24 mouse cellular contexts compared by ENCODE assay signal in genomic region chr2:11356714-11357113, GRCm38 (mm10).
DNase-seq lines count a peak whose midpoint lies in the region; ATAC-seq and TF ChIP-seq lines count a peak whose summit lies in the region.
"Had no signal": no experiment of that assay in that cellular context is flagged by ENCODE, and none has a peak within 500 bp of the region (broad histone marks: within the 10 kb centered on the region; RNA-seq: fewer than 3 reads in every experiment).

No protein-coding gene starts in this region.

- no peaks in the 10 kb centered on the region for H3K79me2 ChIP-seq in MEL (ENCODE audit: control insufficient read depth, insufficient read depth, low read length, poor library complexity)

- TF ChIP-seq EP300 in MEL (IDR thresholded peaks at IDR 0.05; ENCODE audit: low read depth in 1 of 2, low read length in 2 of 2): peak; percentile 67 to 90

- H3K4me3 ChIP-seq in MEL (ENCODE audit: control insufficient read depth in 1 of 2, insufficient read depth in 1 of 2, low read depth in 2 of 2, low read length in 2 of 2): peak overlapping the region; percentile 22 to 51; a peak in 3 of 4 replicates
- H3K4me3 ChIP-seq: embryonic facial prominence, embryonic 10.5 days; embryonic facial prominence, embryonic 12.5 days; forebrain, embryonic 13.5 days; forebrain, embryonic 15.5 days had no signal

- TF ChIP-seq CTCF in MEL (IDR thresholded peaks at IDR 0.05 in 2 of 3, conservative IDR thresholded peaks at IDR 0.05 in 1 of 3; ENCODE audit: control insufficient read depth in 1 of 3, insufficient read depth in 1 of 3, low read depth in 2 of 3, low read length in 3 of 3, poor library complexity in 1 of 3, severe bottlenecking in 1 of 3): no peak

- peak; percentile 70 for DNase-seq in MEL (ENCODE audit: low read depth, low spot score)
- DNase-seq in spleen, postnatal 36 days (ENCODE audit: low spot score in 2 of 2): no peak
- DNase-seq: adrenal gland, adult 2 months; adrenal gland, postnatal 10 days; adrenal gland, postnatal 25 days; B cell, adult 2 months; cerebellum, adult 11 months; cerebellum, adult 18-20 months; cerebellum, adult 8-10 months; cerebellum, adult 9-11 months; cerebellum, postnatal 14 days; cerebellum, postnatal 36 days; forebrain, postnatal 0 days had no signal

- 0 out of 2 replicates have a peak overlapping the region, but pooled peaks have one; percentile 30 for H3K27ac ChIP-seq in MEL (ENCODE audit: control insufficient read depth, low read depth, low read length)
- H3K27ac ChIP-seq: embryonic facial prominence, embryonic 10.5 days; embryonic facial prominence, embryonic 12.5 days; forebrain, embryonic 13.5 days; forebrain, embryonic 15.5 days had no signal

- H3K27me3 ChIP-seq in MEL (ENCODE audit: control insufficient read depth in 1 of 2, insufficient read depth in 2 of 2, low read length in 2 of 2): no peaks in the 10 kb centered on the region
- H3K27me3 ChIP-seq: CH12.LX; embryonic facial prominence, embryonic 12.5 days; forebrain, embryonic 13.5 days; forebrain, embryonic 15.5 days; Patski had no signal

- TF ChIP-seq RAD21 in MEL (IDR thresholded peaks at IDR 0.05; ENCODE audit: low read depth, low read length): no peak

- H3K9me3 ChIP-seq in MEL (replicated peaks; ENCODE audit: insufficient read depth, low read length): no peaks in the 10 kb centered on the region
- H3K9me3 ChIP-seq: embryonic facial prominence, embryonic 12.5 days; forebrain, embryonic 13.5 days; forebrain, embryonic 15.5 days; G1E had no signal

- H3K4me1 ChIP-seq in MEL (ENCODE audit: control insufficient read depth in 1 of 2, insufficient read depth in 2 of 2, low read length in 2 of 2): peaks cover 8 to 13% of the 10 kb centered on the region in 2 experiments; a peak in 3 of 4 replicates
- H3K4me1 ChIP-seq: embryonic facial prominence, embryonic 10.5 days; embryonic facial prominence, embryonic 12.5 days; forebrain, embryonic 13.5 days; forebrain, embryonic 15.5 days had no signal

- peak; percentile 56 for ATAC-seq in common myeloid progenitor, adult 5-6 weeks (replicated peaks; ENCODE audit: low read depth, poor library complexity, severe bottlenecking)
- ATAC-seq in megakaryocyte-erythroid progenitor cell, adult 5-6 weeks (replicated peaks; ENCODE audit: low FRiP score, low TSS enrichment, poor library complexity, severe bottlenecking): peak; percentile 93
- ATAC-seq in activated CD4-positive, CD25-positive, alpha-beta regulatory T cell, adult 4 months: no peak
- ATAC-seq: CD4-positive, CD25-positive, alpha-beta regulatory T cell, adult 4 months; forebrain, embryonic 13.5 days; forebrain, embryonic 15.5 days; forebrain, postnatal 0 days; Patski had no signal

- H3K9ac ChIP-seq in MEL (ENCODE audit: control insufficient read depth, low read depth, low read length, poor library complexity, severe bottlenecking): no peak overlapping the region
- H3K9ac ChIP-seq: embryonic facial prominence, embryonic 12.5 days; forebrain, embryonic 13.5 days; forebrain, embryonic 15.5 days; forebrain, postnatal 0 days had no signal

- no peak for TF ChIP-seq POLR2A in MEL (IDR thresholded peaks at IDR 0.05; ENCODE audit: control insufficient read depth in 1 of 2, insufficient read depth in 1 of 2, low read depth in 1 of 2, low read length in 2 of 2, poor library complexity in 1 of 2)

- peaks cover 0 to 3% of the 10 kb centered on the region in 2 experiments; a peak in 2 of 4 replicates for H3K36me3 ChIP-seq in MEL (ENCODE audit: control insufficient read depth in 1 of 2, insufficient read depth in 2 of 2, low read length in 2 of 2)
- H3K36me3 ChIP-seq: embryonic facial prominence, embryonic 10.5 days; embryonic facial prominence, embryonic 12.5 days; forebrain, embryonic 15.5 days; G1E had no signal

TF ChIP-seq in MEL, 35 proteins besides CTCF, POLR2A, EP300 and RAD21:
- no peak for TF ChIP-seq SMC3 (IDR thresholded peaks at IDR 0.05; ENCODE audit: low read depth, low read length)
- no peak for TF ChIP-seq KAT2A (conservative IDR thresholded peaks at IDR 0.05; ENCODE audit: low read depth, low read length)
- peak; percentile 55; the same call in 1 of the 2 replicates for TF ChIP-seq MXI1 (IDR thresholded peaks at IDR 0.05; ENCODE audit: low read depth, low read length)
- TF ChIP-seq JUND (IDR thresholded peaks at IDR 0.05; ENCODE audit: low read depth, low read length): no peak
- 0 out of 2 replicates have a peak, but pooled peaks have one; percentile 27 for TF ChIP-seq MYC (IDR thresholded peaks at IDR 0.05; ENCODE audit: low read depth, low read length)
- peak; percentile 74 for TF ChIP-seq TAL1 (IDR thresholded peaks at IDR 0.05; ENCODE audit: low read length)
- no peak for TF ChIP-seq POLR2AphosphoS5 (IDR thresholded peaks at IDR 0.05; ENCODE audit: borderline replicate concordance, low read depth, low read length)
- no peak for TF ChIP-seq E2F4 (IDR thresholded peaks at IDR 0.05; ENCODE audit: borderline replicate concordance, low read depth, low read length)
- no peak for TF ChIP-seq MEF2A (IDR thresholded peaks at IDR 0.05; ENCODE audit: extremely low read depth, insufficient replicate concordance, low read depth, low read length, poor library complexity, severe bottlenecking)
- TF ChIP-seq MAX (IDR thresholded peaks at IDR 0.05; ENCODE audit: low read length): no peak
- TF ChIP-seq USF1 (IDR thresholded peaks at IDR 0.05; ENCODE audit: low read depth, low read length): peak; percentile 44; the same call in 1 of the 2 replicates
- TF ChIP-seq GATA1 (IDR thresholded peaks at IDR 0.05; ENCODE audit: low read depth, low read length): no peak; the same call in 1 of the 2 replicates
- peak; percentile 61; the same call in 1 of the 2 replicates for TF ChIP-seq ELF1 (IDR thresholded peaks at IDR 0.05; ENCODE audit: low read depth, low read length)
- no peak; the same call in none of the 2 replicates for TF ChIP-seq ETS1 (IDR thresholded peaks at IDR 0.05; ENCODE audit: low read depth, low read length)
- TF ChIP-seq ZKSCAN1 (IDR thresholded peaks at IDR 0.05; ENCODE audit: low read depth, low read length): no peak
- TF ChIP-seq NELFE (IDR thresholded peaks at IDR 0.05; ENCODE audit: low read depth, low read length): no peak
- peak; percentile 85 for TF ChIP-seq TCF12 (IDR thresholded peaks at IDR 0.05; ENCODE audit: low read depth, low read length)
- TF ChIP-seq ZC3H11A (IDR thresholded peaks at IDR 0.05; ENCODE audit: low read depth, low read length): no peak
- no peak for TF ChIP-seq MAFK (IDR thresholded peaks at IDR 0.05; ENCODE audit: borderline replicate concordance, low read depth, low read length)
- TF ChIP-seq UBTF (IDR thresholded peaks at IDR 0.05; ENCODE audit: borderline replicate concordance, insufficient read depth, low read depth, low read length): no peak
- no peak for TF ChIP-seq USF2 (IDR thresholded peaks at IDR 0.05; ENCODE audit: borderline replicate concordance in 1 of 2, insufficient read depth in 1 of 2, low read depth in 1 of 2, low read length in 2 of 2)
- TF ChIP-seq POLR2AphosphoS2 (IDR thresholded peaks at IDR 0.05; ENCODE audit: low read length): no peak
- peak; percentile 42; the same call in 1 of the 2 replicates for TF ChIP-seq MAZ (IDR thresholded peaks at IDR 0.05; ENCODE audit: low read depth, low read length)
- TF ChIP-seq NRF1 (IDR thresholded peaks at IDR 0.05; ENCODE audit: insufficient read depth, low read depth, low read length, poor library complexity, severe bottlenecking): no peak
- no peak for TF ChIP-seq GABPA (IDR thresholded peaks at IDR 0.05; ENCODE audit: low read depth, low read length)
- peak; percentile 32; the same call in 1 of the 2 replicates for TF ChIP-seq BHLHE40 (IDR thresholded peaks at IDR 0.05; ENCODE audit: borderline replicate concordance, low read depth, low read length)
- no peak for TF ChIP-seq CHD2 (IDR thresholded peaks at IDR 0.05; ENCODE audit: low read length)
- no peak; the same call in 1 of the 2 replicates for TF ChIP-seq SIN3A (IDR thresholded peaks at IDR 0.05; ENCODE audit: low read length)
- TF ChIP-seq CHD1 (IDR thresholded peaks at IDR 0.05; ENCODE audit: low read depth, low read length): no peak
- TF ChIP-seq RCOR1 (IDR thresholded peaks at IDR 0.05; ENCODE audit: low read depth, low read length): peak; percentile 32; the same call in 1 of the 2 replicates
- TF ChIP-seq MYB (IDR thresholded peaks at IDR 0.05; ENCODE audit: low read depth, low read length): peak; percentile 73
- TF ChIP-seq ZNF384 (IDR thresholded peaks at IDR 0.05; ENCODE audit: low read depth, low read length): no peak
- TF ChIP-seq ZMIZ1 (IDR thresholded peaks at IDR 0.05; ENCODE audit: low read depth, low read length): no peak
- no peak for TF ChIP-seq HCFC1 (IDR thresholded peaks at IDR 0.05; ENCODE audit: low read depth, low read length)
- TF ChIP-seq TBP (IDR thresholded peaks at IDR 0.05; ENCODE audit: low read depth, low read length): no peak
